Mouse (Mus musculus): ENCODE measurements around the gene Frem1. TPM values are rescaled to one million over a fixed set of nuclear protein-coding genes. Genes with fewer than 3 reads are reported as not detected.

The Frem1 gene
- total RNA-seq, 2 experiments from 2014 or later = 4.0 to 4.2 TPM

DNA sequence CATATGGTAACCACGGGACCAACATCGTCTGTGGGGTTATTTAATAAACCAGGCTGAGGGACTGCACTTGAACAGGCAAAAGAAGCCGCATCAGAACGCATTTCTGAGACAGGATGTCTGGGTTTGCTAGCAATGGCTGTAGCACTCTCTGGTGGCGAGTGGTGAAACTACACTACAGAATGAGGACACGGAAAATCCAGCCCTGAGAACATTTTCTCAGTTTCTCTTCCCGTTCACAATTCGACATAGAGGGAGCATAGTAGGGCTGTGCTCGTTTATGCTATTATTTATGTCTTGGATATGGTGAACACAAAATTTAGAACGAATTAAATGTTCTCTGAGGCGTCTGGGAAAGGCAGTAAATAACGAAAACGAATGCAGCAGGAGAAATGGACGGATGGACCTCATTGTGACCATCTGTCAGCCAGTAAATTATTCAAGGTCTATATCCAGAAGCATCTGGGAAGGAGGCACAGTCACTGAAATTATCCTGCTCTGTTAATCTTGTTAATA is 118.4 kb downstream of the Frem1 start:
- peak; percentile 79 for DNase-seq

DNA sequence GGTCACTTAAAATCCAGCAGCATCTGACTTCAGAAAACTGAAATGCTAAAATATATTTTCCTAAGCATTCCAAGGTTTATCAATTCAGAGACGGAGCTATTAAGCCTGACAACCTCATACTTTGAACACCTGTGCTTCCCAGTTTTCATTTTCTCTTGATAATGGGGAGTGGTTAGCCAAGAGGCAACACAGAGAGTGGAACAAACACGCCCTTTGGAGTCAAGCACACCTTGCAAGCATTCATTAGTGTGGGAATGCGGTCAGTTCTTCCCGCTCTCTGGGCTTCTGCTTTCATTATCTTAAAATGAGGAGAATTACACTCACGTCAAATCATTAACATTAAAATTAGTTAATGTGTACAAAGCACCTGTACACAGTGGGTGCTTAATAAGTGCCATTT is 122.1 kb downstream of the Frem1 start:
- no peak for DNase-seq

DNA sequence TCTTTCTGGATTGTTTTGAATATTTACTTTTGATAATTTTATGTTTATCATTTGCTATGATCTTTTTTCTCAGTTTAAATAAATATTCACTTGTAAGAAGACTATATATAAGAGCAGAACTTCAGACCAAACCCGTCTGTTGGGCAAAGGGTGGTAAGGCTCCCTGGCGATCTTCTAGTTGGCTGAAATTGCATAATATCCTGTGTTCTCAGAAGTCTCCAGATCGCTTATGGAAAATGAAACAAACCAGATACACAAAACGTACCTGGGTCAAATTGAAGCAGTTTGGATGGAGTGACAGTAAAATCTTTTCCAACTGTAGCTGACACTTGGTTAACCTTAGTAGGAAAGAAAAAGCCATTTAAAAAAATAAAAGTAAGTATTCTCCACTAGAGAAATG is 130.2 kb downstream of the Frem1 start:
- DNase-seq = no peak

DNA sequence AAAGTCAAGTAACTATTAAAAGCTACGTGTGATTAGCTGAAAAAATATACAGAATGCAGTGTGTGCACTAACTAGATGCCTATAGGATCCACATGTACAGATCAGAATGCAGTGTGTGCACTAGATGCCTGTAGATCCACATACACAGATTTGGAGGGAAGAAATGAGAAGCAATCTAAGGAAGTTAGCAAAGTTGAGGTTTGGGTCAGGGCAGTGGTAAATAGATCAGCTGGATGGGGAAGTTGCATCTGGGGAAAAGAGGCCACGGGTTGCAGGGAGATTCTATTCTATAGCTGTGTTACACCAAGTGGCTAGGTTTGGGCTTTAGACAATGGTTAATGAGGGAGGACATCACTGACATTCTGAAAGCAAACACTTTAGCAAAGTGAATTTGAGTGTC is 133.5 kb downstream of the Frem1 start:
- DNase-seq = no peak

DNA sequence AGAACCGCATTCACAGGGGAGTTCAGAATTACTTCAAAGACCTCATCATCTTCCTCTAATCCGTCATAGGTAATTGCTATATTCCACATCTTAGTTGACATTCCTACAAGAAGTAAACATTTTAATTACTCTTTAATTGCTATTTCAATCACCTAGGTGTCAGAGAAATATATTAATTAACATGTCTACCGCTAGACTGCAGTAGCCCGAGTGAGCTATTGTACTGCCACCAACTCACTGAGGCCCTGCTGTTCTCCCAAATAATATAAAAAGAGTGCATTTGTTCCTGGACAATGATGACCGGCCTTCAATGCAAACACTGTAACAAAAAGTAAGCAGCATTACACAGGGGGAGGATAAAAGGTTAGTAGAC is 135.5 kb downstream of the Frem1 start:
- DNase-seq = no peak

DNA sequence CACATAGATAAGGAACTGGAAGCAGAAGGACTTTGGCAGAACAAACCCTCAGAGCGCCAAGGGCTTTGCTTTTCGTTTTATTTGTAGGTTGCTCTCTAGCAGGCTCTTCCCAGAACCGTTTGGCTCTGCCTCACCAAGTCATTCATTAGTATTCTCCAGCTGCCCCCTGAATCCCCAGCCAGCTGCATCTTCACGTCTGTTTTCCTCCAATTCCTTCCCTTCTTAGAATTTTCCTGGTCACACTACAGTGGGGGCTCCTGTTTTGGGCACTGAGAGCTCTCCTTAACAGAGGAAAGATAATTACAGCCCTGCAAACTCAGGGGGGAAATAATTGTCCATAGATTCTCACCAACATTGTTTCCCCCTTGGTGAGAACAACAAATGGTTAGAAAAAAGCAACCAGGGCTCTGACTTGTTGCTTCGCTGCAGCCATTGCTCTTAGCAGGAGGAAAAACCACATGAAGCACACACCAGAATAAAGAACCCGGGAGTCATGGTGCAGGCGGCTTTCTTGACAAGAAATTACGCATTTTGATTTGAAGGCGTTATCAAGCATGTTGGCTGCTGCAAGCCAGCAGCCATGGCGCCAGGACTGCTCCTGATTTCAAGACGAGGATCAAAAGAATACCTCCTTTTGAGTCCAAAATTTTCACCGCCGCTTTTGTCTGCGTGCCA is 136.0 kb downstream of the Frem1 start:
- DNase-seq = peak; percentile 10

DNA sequence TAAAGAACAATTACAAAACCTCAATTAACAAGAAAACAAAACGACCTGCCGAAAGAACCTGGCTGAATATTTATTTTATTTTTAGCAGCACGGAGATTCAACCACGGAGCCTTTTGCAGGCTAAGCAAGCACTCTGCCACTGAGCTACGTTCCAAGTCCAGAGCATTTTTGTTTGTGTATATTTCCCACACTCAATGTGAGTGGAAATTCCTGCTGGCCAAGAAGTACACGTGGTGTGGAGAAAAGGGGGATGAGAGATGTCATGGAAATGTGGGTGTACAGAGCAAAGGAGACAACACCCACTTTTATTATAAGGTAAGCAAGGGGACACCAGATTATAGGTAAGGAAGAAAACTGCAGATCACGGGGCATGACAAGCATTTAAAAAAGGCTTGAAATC is 136.6 kb downstream of the Frem1 start:
- DNase-seq = no peak

DNA sequence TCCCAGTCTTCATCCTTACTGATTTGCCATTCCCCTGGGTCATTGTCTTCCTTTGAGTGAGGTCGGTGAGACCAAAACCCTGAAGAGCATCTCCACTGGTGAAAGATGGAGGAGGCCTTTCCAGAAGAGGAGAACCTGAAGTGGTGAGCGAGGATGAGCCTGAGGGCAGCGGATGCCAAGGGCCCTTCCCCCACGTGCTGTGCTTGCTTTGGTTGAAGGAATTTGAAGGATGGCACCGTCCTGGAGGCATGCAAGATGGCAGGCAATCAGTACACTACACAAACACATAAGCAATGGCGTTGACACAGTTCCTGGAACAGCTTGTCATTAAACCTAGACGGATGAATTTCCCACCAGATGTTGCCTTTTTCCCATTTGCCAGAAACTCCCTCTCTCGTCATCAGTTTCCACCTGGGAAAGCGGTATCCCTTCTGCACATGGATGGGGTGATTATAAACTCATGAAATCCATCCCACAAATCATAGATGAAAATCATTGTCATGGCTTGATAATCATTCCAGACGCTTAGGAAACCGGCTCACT is 137.5 kb downstream of the Frem1 start:
- no peak for DNase-seq

DNA sequence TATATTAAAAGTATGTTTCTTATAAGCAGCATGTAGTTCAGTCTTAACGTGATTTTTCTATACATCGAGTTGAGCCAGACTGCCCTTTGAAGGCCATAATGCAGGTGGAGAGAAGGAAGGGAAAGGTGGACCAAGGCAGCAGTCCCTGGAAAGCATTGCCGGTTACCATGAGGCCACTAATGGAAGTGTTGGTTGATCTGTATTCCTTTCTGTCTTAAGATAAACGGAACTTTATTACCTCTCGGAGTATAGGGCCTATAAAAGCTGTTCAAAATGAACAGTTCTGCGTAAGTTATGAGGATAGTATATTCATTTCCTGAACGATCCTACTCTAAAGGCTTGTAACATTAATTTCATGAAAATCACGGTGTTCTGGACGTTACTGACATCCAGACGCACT is 156.9 kb downstream of the Frem1 start:
- DNase-seq = no peak

DNA sequence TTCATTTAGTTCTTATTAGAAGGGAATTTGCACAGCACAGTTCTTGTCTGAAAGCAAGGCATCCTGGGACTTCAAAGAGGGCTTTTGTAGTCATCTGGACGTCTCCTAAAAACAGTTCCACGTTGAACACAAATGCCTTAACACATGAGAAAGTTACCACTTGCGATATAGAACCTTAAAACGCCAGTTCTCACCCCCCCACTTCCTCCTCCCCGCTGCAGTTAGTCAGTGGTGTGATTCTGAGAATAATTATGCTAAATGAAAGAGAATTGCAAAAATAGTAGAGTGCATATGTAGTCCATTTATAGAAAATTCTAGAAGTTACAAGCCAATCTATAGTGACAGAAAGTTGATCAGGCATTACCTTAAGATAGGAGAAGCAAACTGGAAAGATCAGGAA is 159.9 kb downstream of the Frem1 start:
- no peak for DNase-seq

DNA sequence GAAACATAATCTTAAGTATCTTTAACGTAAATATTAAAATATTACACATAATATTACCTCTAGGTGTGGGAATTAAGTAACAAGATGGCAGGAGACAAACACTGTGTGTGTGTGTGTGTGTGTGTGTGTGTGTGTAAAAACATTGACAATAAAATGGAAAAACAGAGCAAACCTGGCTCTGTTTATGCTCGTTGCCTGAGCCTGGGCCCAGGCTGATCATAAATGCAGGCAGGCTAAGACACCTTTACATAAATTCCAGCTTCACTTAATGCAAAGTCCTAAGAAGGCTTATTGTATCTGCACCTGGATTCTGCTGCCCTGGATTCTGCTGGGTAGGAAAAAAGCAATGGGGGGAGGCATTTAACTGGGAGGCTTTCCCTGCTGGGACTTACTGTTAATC is 160.6 kb downstream of the Frem1 start:
- DNase-seq = no peak

DNA sequence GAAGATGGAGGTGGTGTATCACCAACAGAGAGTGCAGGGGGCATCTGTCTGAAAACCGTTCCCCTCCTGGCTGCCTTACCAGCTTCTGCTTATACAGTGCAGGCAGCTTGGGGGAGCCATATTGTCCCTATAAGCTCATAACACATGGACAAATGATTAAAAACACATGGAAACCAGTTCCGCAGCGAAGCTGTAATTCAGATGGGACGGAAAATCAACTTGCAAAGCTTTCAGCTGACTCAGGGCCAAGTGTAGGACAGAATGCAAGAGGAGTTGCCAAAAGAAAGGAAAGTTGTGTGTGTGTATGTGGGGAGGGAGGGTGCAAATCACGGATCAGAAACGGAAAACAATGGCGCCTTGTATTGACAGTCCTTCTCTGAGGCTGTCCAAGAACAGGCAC is 161.1 kb downstream of the Frem1 start:
- no peak for DNase-seq

DNA sequence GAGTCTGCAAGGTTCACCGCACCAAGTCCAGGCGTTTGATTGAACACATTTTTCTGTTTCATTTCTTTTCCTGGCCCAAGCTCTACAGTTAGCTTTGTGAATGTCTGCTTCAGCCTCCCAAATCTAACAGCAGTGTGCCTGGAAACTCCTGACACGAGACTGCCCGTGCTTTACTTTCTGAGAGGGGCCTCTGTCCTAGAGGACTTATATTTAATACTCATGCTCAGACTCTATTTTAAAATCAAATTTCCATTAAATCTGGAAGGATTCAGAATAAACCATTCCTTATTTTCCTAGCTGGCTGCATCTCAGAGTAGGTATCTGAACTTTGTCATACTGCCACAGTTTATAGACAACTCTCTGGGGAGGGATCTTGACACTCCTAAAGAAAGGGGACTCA is 161.6 kb downstream of the Frem1 start:
- no peak for DNase-seq

DNA sequence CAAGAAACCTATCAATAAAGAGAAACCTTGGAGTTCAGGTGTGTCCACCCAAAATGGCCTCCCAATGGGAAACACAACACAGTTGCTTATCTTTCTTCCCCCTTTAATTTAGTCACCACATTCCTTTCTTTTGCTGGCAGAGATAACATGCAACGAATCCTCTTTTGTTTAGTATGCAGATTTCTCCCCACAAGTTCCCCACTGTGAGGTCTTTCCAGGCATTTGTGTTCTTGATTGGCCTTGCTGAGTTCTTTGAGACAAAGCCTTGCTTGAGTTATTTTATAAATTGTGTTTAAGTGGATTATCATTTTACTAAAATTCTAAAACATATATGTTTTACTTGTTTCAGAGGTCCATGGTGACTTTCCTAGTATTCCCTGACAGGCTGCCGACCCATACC is 166.0 kb downstream of the Frem1 start:
- DNase-seq = no peak

DNA sequence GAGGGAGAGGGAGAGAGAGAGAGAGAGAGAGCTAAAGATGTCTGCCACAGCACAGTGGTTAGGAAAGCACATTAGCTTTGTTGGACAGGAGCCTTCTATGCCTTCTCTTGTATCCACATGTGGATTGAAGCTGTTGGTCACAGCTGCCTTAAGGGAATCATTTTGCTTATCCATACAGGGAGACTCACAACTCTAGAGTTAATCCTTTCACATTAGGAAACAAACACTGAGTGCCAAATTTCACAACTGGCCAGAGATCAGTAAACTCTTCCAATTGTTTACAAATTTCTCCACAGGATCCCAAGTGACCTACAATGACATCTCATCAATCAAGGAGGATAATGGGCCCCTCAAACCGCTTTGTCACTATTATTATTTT is 166.6 kb downstream of the Frem1 start:
- no peak for DNase-seq

DNA sequence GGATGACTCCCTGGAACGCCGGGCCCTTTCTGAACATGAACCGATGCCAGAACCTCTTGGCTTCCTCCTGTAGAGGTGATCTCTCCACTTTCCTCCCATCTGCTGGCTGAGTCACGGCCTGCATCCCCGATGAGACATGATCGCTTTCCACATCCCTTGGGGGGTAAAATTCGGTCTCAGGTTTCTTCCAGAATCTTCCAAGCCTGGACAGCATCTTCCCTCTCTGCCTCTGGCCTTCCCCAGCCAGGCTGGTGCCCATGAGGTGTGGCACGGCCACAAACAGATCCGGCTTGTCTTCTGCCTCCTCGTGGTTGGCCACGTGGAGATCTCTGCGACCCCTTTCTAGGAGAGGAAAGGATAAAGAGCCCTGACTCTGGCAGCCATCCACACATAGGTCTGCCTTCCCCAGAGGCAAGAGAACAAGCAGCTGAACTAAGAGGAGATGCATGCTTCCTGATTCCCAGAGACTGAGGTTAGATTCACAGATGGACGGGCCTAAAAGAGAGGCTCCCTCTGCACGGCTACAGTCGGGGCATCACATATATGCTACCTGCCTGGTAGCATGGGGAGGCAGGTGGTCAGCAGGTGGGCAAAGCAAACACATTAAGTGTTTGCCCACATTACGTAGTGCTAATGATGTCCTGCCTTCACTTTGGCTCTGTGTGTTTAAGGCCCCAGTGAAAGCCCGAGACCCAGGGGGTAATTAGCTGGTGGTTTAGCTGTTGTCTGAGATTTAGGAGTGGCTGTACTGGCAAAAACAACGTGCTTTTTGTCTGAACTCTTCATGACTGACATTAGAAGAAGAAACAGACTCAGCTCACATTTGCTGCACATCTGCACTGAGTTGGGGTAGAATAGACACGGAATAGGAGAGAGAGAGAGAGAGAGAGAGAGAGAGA is 167.3 kb downstream of the Frem1 start, which contains the start of gene Cer1:
Gene Cer1 (minus strand): TSS at position 513 of the 899 bp plus-strand sequence.
- DNase-seq = peak; percentile 7

DNA sequence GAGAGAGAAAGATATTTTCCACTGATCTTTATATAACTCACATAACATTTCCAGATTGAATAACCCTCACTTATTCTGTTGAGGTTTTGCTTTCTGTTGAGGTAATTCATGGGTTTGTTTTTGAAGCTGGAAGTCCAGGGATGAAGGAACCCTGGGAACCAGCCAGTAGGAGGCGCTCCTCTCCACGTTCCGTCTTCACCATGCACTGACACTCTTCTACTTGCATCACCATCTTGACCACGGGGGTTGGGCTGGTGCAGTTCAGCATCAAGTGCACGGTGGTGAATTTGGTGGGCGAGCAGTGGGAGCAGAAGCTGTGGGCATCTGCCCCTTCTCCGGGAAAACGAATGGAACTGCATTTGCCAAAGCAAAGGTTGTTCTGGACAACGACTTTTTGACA is 169.6 kb downstream of the Frem1 start:
- DNase-seq = peak; percentile 9

DNA sequence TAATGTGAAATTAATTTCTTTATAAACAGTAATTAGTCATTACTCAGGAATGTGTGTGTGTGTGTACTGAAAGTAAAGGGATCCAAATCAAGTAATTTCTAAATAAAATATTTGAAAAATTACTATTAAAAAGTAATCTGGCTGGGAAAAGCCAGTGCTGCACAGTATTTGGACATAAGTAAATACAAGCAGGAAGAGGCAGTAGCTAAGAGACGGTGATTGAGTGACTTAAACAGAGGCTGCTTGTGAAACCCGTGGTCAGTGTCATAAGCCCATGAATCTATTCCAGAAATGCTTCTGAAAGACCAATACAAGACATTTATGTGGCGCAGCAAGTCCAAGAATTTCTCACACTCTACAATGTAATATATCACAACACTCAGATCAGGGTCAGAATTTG is 170.8 kb downstream of the Frem1 start:
- no peak for DNase-seq

DNA sequence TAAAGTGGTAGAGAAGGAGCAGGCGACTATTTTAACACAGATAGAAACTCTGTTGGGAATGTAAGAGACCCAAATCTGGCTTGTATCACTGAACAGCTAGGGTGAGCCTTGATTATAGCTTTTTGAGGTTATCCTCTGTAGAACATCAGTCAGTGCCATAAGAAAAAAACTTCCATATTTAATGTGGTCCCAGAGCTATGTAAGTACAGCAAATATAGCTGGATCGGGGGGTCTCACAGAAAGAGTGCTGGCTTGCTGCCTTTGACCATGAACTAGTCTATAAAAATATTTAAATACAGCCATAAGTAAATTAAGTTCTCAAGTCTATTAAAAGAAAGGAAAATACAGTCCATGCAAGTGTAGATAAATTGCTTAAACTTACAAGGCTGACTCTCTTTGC is 171.9 kb downstream of the Frem1 start:
- no peak for DNase-seq

DNA sequence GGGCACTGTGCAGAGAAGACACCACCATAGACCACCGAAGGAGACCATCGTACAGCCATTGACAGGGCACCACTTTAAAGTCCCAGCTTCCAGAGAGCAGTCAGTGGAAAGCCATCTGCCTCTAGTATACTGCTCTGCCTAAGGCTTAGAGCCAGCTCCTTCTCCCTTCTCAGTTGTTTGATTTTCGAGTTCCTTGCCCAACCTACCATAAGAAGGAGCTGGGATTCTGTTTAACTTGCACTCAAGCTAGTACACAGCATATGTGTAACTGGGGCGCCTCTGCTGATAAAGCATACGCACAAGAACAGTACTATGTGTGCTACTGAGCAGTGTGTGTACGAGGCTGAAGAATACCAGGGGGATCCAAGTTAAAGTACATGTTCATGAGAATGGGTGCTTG is 173.0 kb downstream of the Frem1 start:
- DNase-seq = no peak

DNA sequence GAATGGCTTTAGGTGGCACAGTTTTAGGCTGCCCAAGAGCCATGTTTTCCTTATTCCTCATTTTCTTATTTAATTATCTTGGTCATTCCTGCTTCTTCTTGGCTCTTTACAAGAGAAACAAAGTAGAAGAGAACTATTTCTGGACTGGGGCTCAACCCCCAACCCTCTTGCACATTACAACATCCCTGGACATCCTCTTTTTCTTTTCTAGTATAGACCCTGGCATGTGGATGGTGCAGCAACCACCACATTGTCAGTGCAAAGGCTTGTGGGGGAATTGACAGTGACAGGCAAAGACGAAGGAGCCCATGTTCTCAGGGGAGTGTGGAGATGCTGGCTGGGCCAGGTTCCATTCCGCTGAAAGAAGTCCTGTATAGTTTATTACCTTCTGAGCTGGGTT is 175.5 kb downstream of the Frem1 start:
- no peak for DNase-seq

DNA sequence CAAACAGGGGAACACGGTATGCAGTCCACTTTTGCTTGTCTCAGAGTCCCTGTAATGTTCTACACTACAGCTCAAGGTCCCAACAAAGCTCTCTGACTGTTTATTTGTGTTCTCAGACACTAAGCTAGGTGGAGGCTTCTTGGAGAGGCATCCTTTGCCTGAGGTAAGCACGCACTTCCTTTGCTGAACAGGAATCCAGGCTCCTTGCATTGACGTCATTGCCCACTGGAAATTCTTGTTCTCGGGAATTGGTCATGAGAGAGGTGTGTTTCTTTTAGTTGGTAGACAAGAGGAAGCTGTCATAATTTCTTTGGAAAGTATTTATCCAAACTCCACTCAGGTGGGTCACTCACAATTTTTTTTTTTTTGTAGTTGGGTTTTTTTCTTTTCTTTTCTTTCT is 176.6 kb downstream of the Frem1 start:
- DNase-seq = no peak

DNA sequence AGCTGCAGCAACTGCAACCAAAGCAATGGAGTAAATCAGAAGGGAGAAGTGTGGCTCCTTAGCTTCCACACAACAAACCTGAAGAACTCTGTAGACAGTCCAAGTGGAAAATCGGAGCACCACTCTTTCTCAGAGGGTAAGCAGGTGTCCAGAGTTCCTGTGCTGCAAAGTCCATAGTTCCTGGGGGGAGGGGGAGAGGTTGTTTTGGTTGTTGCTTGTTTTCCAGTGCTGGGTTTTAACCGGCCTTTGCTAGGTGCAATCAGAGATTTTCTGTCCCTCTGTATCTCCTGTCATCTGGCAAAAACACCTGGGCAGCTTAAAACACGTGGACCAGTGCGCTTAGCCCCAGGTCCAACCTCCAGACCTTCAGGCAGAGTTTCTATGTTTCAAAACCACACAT is 177.3 kb downstream of the Frem1 start:
- DNase-seq = no peak
